Mouse (Mus musculus): ENCODE measurements around the gene Tyw3. TPM values are rescaled to one million over a fixed set of nuclear protein-coding genes. Genes with fewer than 3 reads are reported as not detected.

The Tyw3 gene
- polyA plus RNA-seq, 1 experiment from 2014 or later, result 14.1 TPM

Other genes with a start within 250 kb of the Tyw3 start
- 11.5 and 14.3 TPM in 2 replicates for gene Cryz, start 393 bp downstream of the Tyw3 start, polyA plus RNA-seq (2015; fragmentation: Nextera tagmentation; extraction: Ambion mirVana)
- gene Erich3, start 66.8 kb upstream of the Tyw3 start, polyA plus RNA-seq (2015; fragmentation: Nextera tagmentation; extraction: Ambion mirVana), result 0.70 and 0.79 TPM in 2 replicates